Mouse (Mus musculus) G1E (cell line): ENCODE data around the gene Tmem205. TPM values are rescaled to one million over a fixed set of nuclear protein-coding genes. Genes with fewer than 3 reads are reported as not detected.
A peak's percentile ranks its signal among the peaks of the same experiment; 100 is the strongest.

Experiments
- ATAC-seq: 2 replicates; pipeline ENCODE4 v1.8.0; 2016; ENCODE audit warnings: mild to moderate bottlenecking; ENCODE audit not compliant: insufficient number of reproducible peaks, poor library complexity, low FRiP score, severe bottlenecking; ENCODE audit errors: extremely low read depth
- DNase-seq: peaks from one replicate; pipeline ENCODE4 v3.0.0; 2012; ENCODE audit warnings: low spot score
- H3K27me3 ChIP-seq: 2 replicates; pipeline ENCODE4 v1.6.1; 2012; ENCODE audit warnings: mild to moderate bottlenecking, low read length, inconsistent platforms; ENCODE audit not compliant: insufficient read depth
- H3K36me3 ChIP-seq: replicated peaks from 2 replicates; pipeline ENCODE3; 2012; ENCODE audit warnings: mild to moderate bottlenecking, inconsistent platforms
- H3K4me1 ChIP-seq: 2 replicates; pipeline ENCODE4 v1.6.1; 2012; ENCODE audit warnings: low read depth, low read length, inconsistent platforms, mixed read lengths; ENCODE audit not compliant: insufficient read depth
- H3K4me3 ChIP-seq: 2 replicates; pipeline ENCODE4 v1.5.1; 2012; ENCODE audit warnings: low read depth, mild to moderate bottlenecking, inconsistent platforms, low read length, moderate library complexity, mixed read lengths
- H3K9me3 ChIP-seq: replicated peaks from 2 replicates; pipeline ENCODE4 v1.6.1; 2012; ENCODE audit warnings: inconsistent platforms
- CTCF ChIP-seq: IDR thresholded peaks from 2 replicates; pipeline ENCODE4 v1.5.1; 2012; ENCODE audit warnings: low read depth, low read length, inconsistent platforms, mixed read lengths
- GATA1 ChIP-seq: IDR thresholded peaks from 2 replicates; pipeline ENCODE4 v1.6.1; 2012; ENCODE audit warnings: borderline replicate concordance, low read length, inconsistent platforms, mixed read lengths
- GATA2 ChIP-seq: IDR thresholded peaks from 2 replicates; pipeline ENCODE4 v1.6.1; 2012; ENCODE audit warnings: low read depth, low read length, inconsistent platforms, borderline replicate concordance
- POLR2AphosphoS5 ChIP-seq: IDR thresholded peaks from 2 replicates; pipeline ENCODE4 v1.6.1; 2012; ENCODE audit warnings: low read depth, low read length, inconsistent platforms; ENCODE audit not compliant: insufficient replicate concordance
- TAL1 ChIP-seq: conservative IDR thresholded peaks from 2 replicates; pipeline ENCODE4 v1.6.1; 2012; ENCODE audit warnings: low read depth, low read length, inconsistent platforms, mixed read lengths
- polyA plus RNA-seq: library from polyadenylated mRNA; stranded (reverse); fragments of >175 nt; gene quantifications from 2 replicates; pipeline ENCODE4 v1.2.3, GENCODE M21; 2012
- total RNA-seq, 2 experiments: library from RNA; stranded (forward) in 1 of 2; stranded (reverse) in 1 of 2; fragments of 200-1000 nt in 1 of 2; fragments of >200 nt in 1 of 2; fragmentation: Nextera tagmentation in 1 of 2; gene quantifications; 2 replicates each; pipeline ENCODE4 v1.2.3; 2014 to 2017

The Tmem205 gene
- total and polyA plus RNA-seq, 3 experiments = 9.0 to 17.6 (median 11.3) TPM

DNA sequence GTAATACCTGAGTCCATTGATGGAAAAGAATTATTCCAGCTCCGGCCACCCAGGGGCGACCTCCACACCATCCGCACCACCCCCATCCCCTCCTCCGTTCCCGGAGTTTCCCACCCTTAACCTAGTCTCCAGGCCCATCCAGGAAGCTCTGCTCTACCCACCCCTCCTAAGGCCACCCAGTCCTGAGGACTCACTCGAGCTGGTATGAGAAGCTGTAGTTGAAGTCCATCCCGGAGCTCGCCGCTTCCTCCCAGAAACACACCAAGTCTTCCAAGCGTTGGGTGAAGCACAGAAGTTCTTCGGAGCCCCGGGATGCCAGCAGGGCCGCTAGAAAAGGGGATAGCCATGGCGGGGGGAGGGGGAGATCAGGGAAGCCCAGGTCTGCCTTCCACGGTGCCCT lies 34.7 kb upstream of the Tmem205 start:
- Histone ChIP-seq H3K27me3 (no peaks in the 10 kb centered on the region), H3K36me3 (peaks cover 46% of the 10 kb centered on the region), H3K4me1 (peaks cover 68% of the 10 kb centered on the region), H3K9me3 (no peaks in the 10 kb centered on the region), H3K4me3 (peak overlapping the region; percentile 76)
- TF ChIP-seq CTCF = no peak
- no peak for TF ChIP-seq TAL1
- TF ChIP-seq POLR2AphosphoS5 = no peak
- TF ChIP-seq GATA1 = no peak
- no peak for TF ChIP-seq GATA2
- ATAC-seq (no peak), DNase-seq (peak; percentile 30)

DNA sequence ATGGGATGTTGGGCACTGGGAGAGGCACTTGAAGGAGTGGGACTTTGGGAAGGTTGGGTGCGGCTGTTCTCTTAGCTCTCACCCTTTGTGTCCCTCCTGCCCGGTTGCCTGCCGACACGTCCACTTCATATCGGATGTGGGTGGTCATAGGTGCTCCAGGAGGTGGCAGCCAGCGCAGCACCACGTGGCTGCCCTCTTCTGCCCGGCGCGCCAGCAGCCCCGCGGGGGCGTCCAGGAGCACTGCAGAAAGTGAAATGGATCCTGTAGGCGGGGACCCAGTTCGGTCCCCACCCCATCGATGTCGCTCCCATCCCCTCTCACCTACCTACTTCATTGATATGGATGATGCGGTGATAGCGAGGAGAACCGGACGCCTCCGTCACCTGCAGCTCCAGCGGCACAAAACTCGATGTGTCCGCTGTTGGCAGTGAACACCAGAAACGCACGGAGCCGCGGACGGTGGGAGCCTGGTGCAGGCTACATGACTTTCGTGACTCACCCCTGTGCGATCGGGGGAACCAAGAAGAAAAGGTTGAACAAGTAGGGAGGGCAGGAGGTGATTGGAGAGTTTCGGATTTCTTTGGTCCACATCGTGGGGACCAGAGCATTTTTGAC lies 34.1 kb upstream of the Tmem205 start:
- ATAC-seq (no peak), DNase-seq (peak; percentile 60)
- Histone ChIP-seq H3K4me1 (peaks cover 73% of the 10 kb centered on the region), H3K9me3 (no peaks in the 10 kb centered on the region), H3K27me3 (no peaks in the 10 kb centered on the region), H3K36me3 (peaks cover 49% of the 10 kb centered on the region), H3K4me3 (peak overlapping the region; percentile 76)
- TF ChIP-seq GATA1 (no peak), CTCF (no peak), GATA2 (no peak), POLR2AphosphoS5 (no peak), TAL1 (no peak)

DNA sequence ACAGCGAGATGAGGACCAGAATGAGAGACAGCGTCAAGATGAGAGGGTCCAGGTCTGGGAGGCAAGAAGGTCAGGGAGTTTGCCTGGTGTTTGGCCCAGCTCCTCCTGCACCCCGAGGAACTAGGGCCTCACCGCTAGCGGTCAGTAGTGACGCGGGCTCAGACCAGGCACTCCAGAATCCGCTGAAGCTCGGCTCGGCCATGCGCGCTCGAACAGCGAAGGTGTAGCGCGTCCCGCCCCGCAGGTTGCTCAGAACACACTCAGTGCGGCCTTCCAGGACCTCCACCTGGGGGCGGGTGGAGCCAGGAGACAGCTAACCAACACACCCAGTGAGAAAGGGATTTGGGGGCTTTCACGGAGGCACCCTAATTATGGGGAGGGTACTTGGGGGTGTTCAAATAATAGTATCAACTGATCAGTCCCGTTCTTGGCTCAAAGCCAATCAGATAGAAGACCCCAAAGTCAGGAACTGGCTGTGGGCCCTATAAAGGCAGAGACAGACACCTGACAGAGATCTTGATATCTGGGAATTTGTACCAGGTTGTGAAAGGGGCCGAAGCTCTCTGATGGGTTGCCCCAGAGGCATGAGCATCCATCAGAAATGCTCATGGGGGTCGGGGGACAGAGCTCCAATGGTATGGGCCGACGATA lies 33.3 kb upstream of the Tmem205 start:
- no peak for TF ChIP-seq POLR2AphosphoS5
- TF ChIP-seq GATA2 = no peak
- TF ChIP-seq TAL1 = no peak
- TF ChIP-seq CTCF = no peak
- no peak for TF ChIP-seq GATA1
- no peaks in the 10 kb centered on the region for H3K9me3 ChIP-seq
- peaks cover 73% of the 10 kb centered on the region for H3K4me1 ChIP-seq
- peaks cover 49% of the 10 kb centered on the region for H3K36me3 ChIP-seq
- peak; percentile 29 for DNase-seq
- no peak for ATAC-seq
- no peaks in the 10 kb centered on the region for H3K27me3 ChIP-seq
- peak overlapping the region; percentile 76 for H3K4me3 ChIP-seq

DNA sequence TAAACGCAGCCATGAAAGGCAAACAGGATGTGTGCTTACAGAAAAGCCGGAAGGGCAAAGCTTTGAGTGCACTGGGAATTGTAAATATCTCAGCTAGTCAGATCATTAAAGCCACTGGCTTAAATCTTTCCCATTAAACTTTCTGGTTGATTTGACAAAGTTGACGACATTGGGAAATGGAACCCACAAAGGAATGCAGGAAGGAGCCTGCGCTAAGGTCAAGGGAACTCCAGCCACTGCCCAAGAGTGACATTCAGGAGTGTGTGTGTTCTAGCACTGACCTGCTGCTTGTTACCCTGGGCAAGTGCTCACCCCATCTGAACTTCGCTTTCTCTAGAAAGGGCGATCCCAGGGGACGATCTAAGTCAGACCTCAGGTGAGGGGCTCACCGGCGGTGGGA lies 32.8 kb upstream of the Tmem205 start:
- no peak for DNase-seq
- Histone ChIP-seq H3K4me1 (peaks cover 75% of the 10 kb centered on the region), H3K27me3 (no peaks in the 10 kb centered on the region), H3K9me3 (no peaks in the 10 kb centered on the region), H3K4me3 (peak overlapping the region; percentile 76), H3K36me3 (peaks cover 49% of the 10 kb centered on the region)
- ATAC-seq = no peak
- no peak for TF ChIP-seq POLR2AphosphoS5
- TF ChIP-seq GATA2 = no peak

DNA sequence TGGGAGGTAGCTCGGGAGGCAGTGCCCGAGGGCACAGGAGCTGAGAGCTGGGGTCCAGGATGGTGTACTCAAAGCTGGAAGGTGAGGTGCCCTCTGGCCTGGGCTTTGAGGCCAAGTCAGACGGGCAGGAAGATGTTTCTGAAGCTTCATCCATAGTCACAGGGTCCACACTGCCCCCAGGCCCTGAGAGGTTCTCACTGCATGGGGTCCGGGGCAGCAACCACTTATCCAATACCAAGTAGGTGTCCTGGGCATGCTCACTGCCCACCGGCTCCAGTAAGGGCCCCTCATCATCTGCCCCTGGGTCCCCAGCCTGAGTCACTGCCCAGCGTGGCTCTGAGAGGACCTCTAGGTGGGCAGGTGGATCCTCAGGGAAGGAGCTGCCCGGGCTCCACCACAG lies 31.9 kb upstream of the Tmem205 start:
- H3K36me3 ChIP-seq = peaks cover 49% of the 10 kb centered on the region
- H3K27me3 ChIP-seq = no peaks in the 10 kb centered on the region
- H3K9me3 ChIP-seq = no peaks in the 10 kb centered on the region
- H3K4me1 ChIP-seq = peaks cover 79% of the 10 kb centered on the region
- ATAC-seq (no peak), DNase-seq (no peak)
- peak overlapping the region; percentile 76; the same call in 1 of the 2 replicates for H3K4me3 ChIP-seq
- no peak for TF ChIP-seq GATA1
- TF ChIP-seq TAL1 = no peak
- no peak for TF ChIP-seq POLR2AphosphoS5
- no peak for TF ChIP-seq GATA2
- no peak for TF ChIP-seq CTCF

DNA sequence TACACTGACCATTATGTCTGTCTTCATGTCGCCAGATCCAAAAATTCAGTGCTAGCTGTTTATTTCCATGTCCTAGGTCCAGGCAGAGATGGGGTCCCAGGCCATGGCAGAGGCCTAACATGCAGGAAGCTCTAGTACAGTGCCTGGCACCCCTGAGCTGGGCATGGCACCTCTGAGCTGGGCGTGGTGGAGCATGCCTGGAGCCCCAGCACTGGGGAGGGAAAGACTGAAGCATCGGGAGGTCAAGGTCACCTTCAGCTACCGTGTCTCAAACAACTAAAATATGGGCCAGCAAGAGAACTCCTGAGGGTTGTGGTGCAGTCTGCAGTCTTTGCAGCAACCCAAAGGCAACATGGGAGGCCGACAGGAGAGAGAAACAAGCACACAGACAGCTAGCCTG lies 31.0 kb upstream of the Tmem205 start:
- H3K4me1 ChIP-seq = peaks cover 71% of the 10 kb centered on the region
- DNase-seq = no peak
- peak overlapping the region; percentile 33; the same call in 1 of the 2 replicates for H3K4me3 ChIP-seq
- TF ChIP-seq GATA2 = no peak
- TF ChIP-seq TAL1 = no peak
- H3K9me3 ChIP-seq = no peaks in the 10 kb centered on the region
- ATAC-seq = no peak
- H3K36me3 ChIP-seq = peaks cover 51% of the 10 kb centered on the region
- H3K27me3 ChIP-seq = no peaks in the 10 kb centered on the region
